Mouse (Mus musculus): ENCODE results near the gene Tll1.

- no peak for TF ChIP-seq CTCF (IDR thresholded peaks at IDR 0.05; ENCODE audit: control insufficient read depth, insufficient read depth, insufficient read length)
- no peak for TF ChIP-seq CEBPB (IDR thresholded peaks at IDR 0.05; ENCODE audit: low read depth)
- no peak for TF ChIP-seq USF1 (IDR thresholded peaks at IDR 0.05; ENCODE audit: low read depth)
- no peak for TF ChIP-seq MAX (IDR thresholded peaks at IDR 0.05)
- no peak for TF ChIP-seq FOSL1 (IDR thresholded peaks at IDR 0.05; ENCODE audit: insufficient read depth, low read length, poor library complexity, severe bottlenecking)
- TF ChIP-seq MYOD1 (IDR thresholded peaks at IDR 0.05; ENCODE audit: control insufficient read depth, insufficient read length, low read depth): no peak
Observed at GRCm38 (mm10) chr8:64024359-64024758, 181.7 kb downstream of the Tll1 start.

Data from C2C12 (cell line).